In the genomic region with DNA sequence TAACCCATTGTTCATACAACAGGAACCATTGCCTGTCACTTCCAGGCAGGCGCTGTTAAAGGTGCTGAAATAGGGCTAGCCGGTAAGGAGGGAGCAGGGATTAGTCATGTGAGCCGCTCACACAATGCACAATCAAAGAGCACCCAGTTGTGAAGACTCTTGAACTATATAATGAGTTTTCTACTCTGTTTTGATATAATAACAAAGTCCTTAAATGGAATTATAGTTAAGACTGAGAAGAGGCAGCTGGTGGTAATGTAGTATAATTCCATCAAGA, we compare ENCODE assay signal across 16 mouse cellular contexts.
A peak's percentile ranks its signal among the peaks of the same experiment; 100 is the strongest.
DNase-seq lines count a peak whose midpoint lies in the region; ATAC-seq and TF ChIP-seq lines count a peak whose summit lies in the region.
"Had no signal": no experiment of that assay in that cellular context is flagged by ENCODE, and none has a peak within 500 bp of the region (broad histone marks: within the 10 kb centered on the region; RNA-seq: fewer than 3 reads in every experiment).

No protein-coding gene starts in this region.

- no peak for DNase-seq in hindbrain, postnatal 0 days (ENCODE audit: low spot score)
- DNase-seq in midbrain, embryonic 10.5 days (ENCODE audit: low spot score): no peak
- DNase-seq in embryo, embryonic 10.5 days (ENCODE audit: low spot score): peak; percentile 39
- no peak for DNase-seq in midbrain, postnatal 0 days (ENCODE audit: low spot score)
- DNase-seq in adrenal gland, postnatal 25 days: no peak
- DNase-seq: adrenal gland, postnatal 10 days; cerebellum, adult 8-10 months; gastrocnemius, postnatal 25 days; heart, postnatal 10 days; kidney, postnatal 36 days; left cerebral cortex, postnatal 4 days; liver, embryonic 13.5 days; lung, postnatal 14 days had no signal

- TF ChIP-seq CTCF in hindbrain, postnatal 0 days (IDR thresholded peaks at IDR 0.05; ENCODE audit: low read depth): no peak
- TF ChIP-seq CTCF in midbrain, postnatal 0 days (IDR thresholded peaks at IDR 0.05): no peak

- 21% methylated on average over 3 of the region's 3 CpGs for WGBS in hindbrain, embryonic 12.5 days
- 39% methylated on average over 3 of the region's 3 CpGs for WGBS in hindbrain, postnatal 0 days
- 13% methylated on average over 3 of the region's 3 CpGs for WGBS in midbrain, embryonic 12.5 days
- 15% methylated on average over 3 of the region's 3 CpGs for WGBS in midbrain, embryonic 10.5 days
- WGBS in midbrain, postnatal 0 days: 19% methylated on average over 3 of the region's 3 CpGs

- ATAC-seq in hindbrain, embryonic 12.5 days (ENCODE audit: low FRiP score): no peak
- no peak for ATAC-seq in hindbrain, postnatal 0 days
- ATAC-seq in midbrain, embryonic 12.5 days (ENCODE audit: low FRiP score, low read depth): no peak
- ATAC-seq in midbrain, postnatal 0 days (ENCODE audit: low FRiP score): no peak
- ATAC-seq: intestine, embryonic 16.5 days had no signal

- peaks cover 5% of the 10 kb centered on the region for H3K4me1 ChIP-seq in hindbrain, embryonic 12.5 days
- H3K4me1 ChIP-seq in hindbrain, postnatal 0 days (ENCODE audit: insufficient read depth, low read length): no peaks in the 10 kb centered on the region
- peaks cover 7% of the 10 kb centered on the region; the same call in 1 of the 2 replicates for H3K4me1 ChIP-seq in midbrain, embryonic 12.5 days
- peaks cover 15% of the 10 kb centered on the region for H3K4me1 ChIP-seq in midbrain, embryonic 10.5 days
- H3K4me1 ChIP-seq in midbrain, postnatal 0 days (ENCODE audit: insufficient read depth, low read length): peaks cover 4% of the 10 kb centered on the region; the same call in 1 of the 2 replicates
- H3K4me1 ChIP-seq: liver, embryonic 13.5 days had no signal

- H3K9ac ChIP-seq in hindbrain, embryonic 12.5 days: no peak overlapping the region
- no peak overlapping the region for H3K9ac ChIP-seq in hindbrain, postnatal 0 days (replicated peaks; ENCODE audit: low read length)
- H3K9ac ChIP-seq in midbrain, embryonic 12.5 days (replicated peaks): no peak overlapping the region
- H3K9ac ChIP-seq in midbrain, postnatal 0 days (replicated peaks; ENCODE audit: low read length, poor library complexity, severe bottlenecking): no peak overlapping the region
- H3K9ac ChIP-seq: liver, embryonic 13.5 days had no signal

- H3K4me3 ChIP-seq in hindbrain, embryonic 12.5 days: no peak overlapping the region
- H3K4me3 ChIP-seq in hindbrain, postnatal 0 days (ENCODE audit: low read length): no peak overlapping the region
- no peak overlapping the region for H3K4me3 ChIP-seq in midbrain, embryonic 12.5 days
- no peak overlapping the region for H3K4me3 ChIP-seq in midbrain, embryonic 10.5 days
- H3K4me3 ChIP-seq in midbrain, postnatal 0 days (ENCODE audit: low read depth, low read length): no peak overlapping the region
- H3K4me3 ChIP-seq: liver, embryonic 13.5 days had no signal

- no peaks in the 10 kb centered on the region for H3K27me3 ChIP-seq in hindbrain, embryonic 12.5 days
- H3K27me3 ChIP-seq in hindbrain, postnatal 0 days (ENCODE audit: insufficient read depth, low read length): no peaks in the 10 kb centered on the region
- H3K27me3 ChIP-seq in midbrain, embryonic 12.5 days: no peaks in the 10 kb centered on the region
- H3K27me3 ChIP-seq in midbrain, embryonic 10.5 days (ENCODE audit: low read depth, poor library complexity, severe bottlenecking): no peaks in the 10 kb centered on the region
- H3K27me3 ChIP-seq in midbrain, postnatal 0 days (ENCODE audit: insufficient read depth, low read length): no peaks in the 10 kb centered on the region
- H3K27me3 ChIP-seq: liver, embryonic 13.5 days had no signal

- 0 out of 2 replicates have a peak overlapping the region, but pooled peaks have one; percentile 5 for H3K27ac ChIP-seq in hindbrain, embryonic 12.5 days
- H3K27ac ChIP-seq in hindbrain, postnatal 0 days: no peak overlapping the region
- peak overlapping the region; percentile 39; the same call in 1 of the 2 replicates for H3K27ac ChIP-seq in midbrain, embryonic 12.5 days (replicated peaks)
- no peak overlapping the region for H3K27ac ChIP-seq in midbrain, embryonic 10.5 days (replicated peaks)
- H3K27ac ChIP-seq in midbrain, postnatal 0 days (ENCODE audit: low read depth, low read length): peak overlapping the region; percentile 57; the same call in 1 of the 2 replicates
- H3K27ac ChIP-seq: liver, embryonic 13.5 days had no signal

- no peak overlapping the region for H3K4me2 ChIP-seq in hindbrain, embryonic 12.5 days (replicated peaks)
- no peak overlapping the region for H3K4me2 ChIP-seq in hindbrain, postnatal 0 days (ENCODE audit: low read depth, low read length)
- H3K4me2 ChIP-seq in midbrain, embryonic 12.5 days (replicated peaks): no peak overlapping the region
- no peak overlapping the region for H3K4me2 ChIP-seq in midbrain, postnatal 0 days (ENCODE audit: low read depth, low read length, poor library complexity, severe bottlenecking)
- H3K4me2 ChIP-seq: liver, embryonic 13.5 days had no signal

- no peaks in the 10 kb centered on the region for H3K9me3 ChIP-seq in hindbrain, embryonic 12.5 days (replicated peaks)
- H3K9me3 ChIP-seq in hindbrain, postnatal 0 days (ENCODE audit: low read length): no peaks in the 10 kb centered on the region
- H3K9me3 ChIP-seq in midbrain, embryonic 12.5 days: no peaks in the 10 kb centered on the region
- H3K9me3 ChIP-seq in midbrain, embryonic 10.5 days (replicated peaks): no peaks in the 10 kb centered on the region
- no peaks in the 10 kb centered on the region for H3K9me3 ChIP-seq in midbrain, postnatal 0 days (ENCODE audit: low read length)
- H3K9me3 ChIP-seq: liver, embryonic 13.5 days had no signal

- H3K36me3 ChIP-seq in hindbrain, embryonic 12.5 days: no peaks in the 10 kb centered on the region
- H3K36me3 ChIP-seq in hindbrain, postnatal 0 days (ENCODE audit: insufficient read depth, low read length): no peaks in the 10 kb centered on the region
- H3K36me3 ChIP-seq in midbrain, embryonic 12.5 days: no peaks in the 10 kb centered on the region
- H3K36me3 ChIP-seq in midbrain, embryonic 10.5 days: no peaks in the 10 kb centered on the region
- H3K36me3 ChIP-seq in midbrain, postnatal 0 days (ENCODE audit: insufficient read depth, low read length): no peaks in the 10 kb centered on the region
- H3K36me3 ChIP-seq: liver, embryonic 13.5 days had no signal

Comparison
In these comparisons a context has a peak if more than half of its experiments do, and no peak if none do; other contexts are left out.
1. H3K27ac ChIP-seq: peak in hindbrain, embryonic 12.5 days (single experiment), midbrain, embryonic 12.5 days (single experiment) and midbrain, postnatal 0 days (single experiment); none in hindbrain, postnatal 0 days (single experiment) and midbrain, embryonic 10.5 days (single experiment).